Mouse (Mus musculus) kidney, adult 2 months (tissue): Measurements from ENCODE around the gene Nfatc2.

Experiments
- CTCF ChIP-seq: fragments of 200-500 bp; conservative IDR thresholded peaks from 2 replicates; pipeline ENCODE4 v1.5.1; 2011; ENCODE audit warnings: low read depth, mild to moderate bottlenecking, control low read depth, low read length, moderate library complexity, mixed read lengths; ENCODE audit not compliant: insufficient read depth, insufficient read length
- POLR2A ChIP-seq: fragments of 200-500 bp; IDR thresholded peaks from one replicate; pipeline ENCODE4 v1.6.1; 2011; ENCODE audit warnings: low read depth, low read length, control low read depth

DNA sequence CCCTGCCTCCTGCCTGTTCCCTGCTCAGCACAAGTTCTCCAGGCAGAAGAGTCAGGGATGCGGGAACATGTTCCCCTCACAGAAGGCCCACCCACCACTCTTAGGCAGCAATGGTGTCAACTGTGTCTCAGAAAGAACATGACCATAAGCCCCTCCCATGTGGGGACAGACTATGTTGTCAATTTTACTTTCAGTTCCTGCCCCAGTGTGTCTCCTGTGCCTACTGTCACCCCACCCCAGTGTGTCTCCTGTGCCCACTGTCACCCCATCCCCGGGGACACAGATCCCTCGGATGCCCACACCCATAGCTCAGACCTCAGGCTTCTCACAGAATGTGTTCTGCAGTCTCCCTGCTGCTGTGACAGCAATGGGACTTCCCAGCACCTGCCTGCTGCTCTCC, 79.2 kb downstream of the Nfatc2 start:
- no peak for TF ChIP-seq CTCF
- TF ChIP-seq POLR2A = no peak
